Mouse (Mus musculus): ENCODE results near the gene Vldlr. TPM values are rescaled to one million over a fixed set of nuclear protein-coding genes. Genes with fewer than 3 reads are reported as not detected.

Gene Vldlr
- polyA plus RNA-seq, 2 experiments: 11.7 to 12.0 TPM

GRCm38 (mm10) chr19:27215596-27215995, 688 bp upstream of the Vldlr start:
- H3K4me2 ChIP-seq (replicated peaks; ENCODE audit: low read depth, low read length, severe bottlenecking): no peak overlapping the region
- H3K4me1 ChIP-seq (ENCODE audit: control insufficient read depth, insufficient read depth, low read length): peaks cover 11% of the 10 kb centered on the region; the same call in 1 of the 2 replicates
- 69% methylated on average over 4 of the region's 4 CpGs for WGBS
- DNase-seq (ENCODE audit: low spot score) (no peak), ATAC-seq (ENCODE audit: low FRiP score, low read depth) (no peak)
- H3K27me3 ChIP-seq (ENCODE audit: control insufficient read depth, insufficient read depth, low read length): peaks cover 20% of the 10 kb centered on the region
- no peaks in the 10 kb centered on the region for H3K9me3 ChIP-seq (ENCODE audit: control insufficient read depth, low read length)
- no peak overlapping the region for H3K4me3 ChIP-seq (replicated peaks; ENCODE audit: low read length)
- H3K36me3 ChIP-seq (ENCODE audit: control insufficient read depth, insufficient read depth, low read length): no peaks in the 10 kb centered on the region
- H3K9ac ChIP-seq (ENCODE audit: low read depth, low read length, severe bottlenecking): no peak overlapping the region
- no peak overlapping the region for H3K27ac ChIP-seq (replicated peaks; ENCODE audit: low read depth, low read length)
- no peak for TF ChIP-seq POLR2A (IDR thresholded peaks at IDR 0.05; ENCODE audit: borderline replicate concordance, extremely low read depth, insufficient read depth, insufficient read length)

- WGBS: 0% methylated on average over 24 of the region's 62 CpGs
- TF ChIP-seq POLR2A (IDR thresholded peaks at IDR 0.05; ENCODE audit: borderline replicate concordance, extremely low read depth, insufficient read depth, insufficient read length): no peak
- ATAC-seq (ENCODE audit: low FRiP score, low read depth) (peak; percentile 74), DNase-seq (ENCODE audit: low spot score) (peak; percentile 65)
- no peak overlapping the region for H3K27ac ChIP-seq (replicated peaks; ENCODE audit: low read depth, low read length)
- peaks cover 11% of the 10 kb centered on the region; the same call in 1 of the 2 replicates for H3K4me1 ChIP-seq (ENCODE audit: control insufficient read depth, insufficient read depth, low read length)
- H3K4me3 ChIP-seq (replicated peaks; ENCODE audit: low read length): peak overlapping the region; percentile 67
- H3K4me2 ChIP-seq (replicated peaks; ENCODE audit: low read depth, low read length, severe bottlenecking): peak overlapping the region; percentile 77
- peaks cover 20% of the 10 kb centered on the region for H3K27me3 ChIP-seq (ENCODE audit: control insufficient read depth, insufficient read depth, low read length)
- H3K36me3 ChIP-seq (ENCODE audit: control insufficient read depth, insufficient read depth, low read length): no peaks in the 10 kb centered on the region
- no peaks in the 10 kb centered on the region for H3K9me3 ChIP-seq (ENCODE audit: control insufficient read depth, low read length)
- peak overlapping the region; percentile 68 for H3K9ac ChIP-seq (ENCODE audit: low read depth, low read length, severe bottlenecking)
These were observed 601 bp downstream of the Vldlr start for GRCm38 (mm10) chr19:27216767-27217403.

GRCm38 (mm10) chr19:27217404-27217940, 1.2 kb downstream of the Vldlr start:
- TF ChIP-seq POLR2A (IDR thresholded peaks at IDR 0.05; ENCODE audit: borderline replicate concordance, extremely low read depth, insufficient read depth, insufficient read length): no peak
- no peaks in the 10 kb centered on the region for H3K9me3 ChIP-seq (ENCODE audit: control insufficient read depth, low read length)
- H3K9ac ChIP-seq (ENCODE audit: low read depth, low read length, severe bottlenecking): peak overlapping the region; percentile 68
- peak overlapping the region; percentile 77 for H3K4me2 ChIP-seq (replicated peaks; ENCODE audit: low read depth, low read length, severe bottlenecking)
- peak overlapping the region; percentile 67 for H3K4me3 ChIP-seq (replicated peaks; ENCODE audit: low read length)
- H3K36me3 ChIP-seq (ENCODE audit: control insufficient read depth, insufficient read depth, low read length): no peaks in the 10 kb centered on the region
- 4% methylated on average over 19 of the region's 52 CpGs for WGBS
- DNase-seq (ENCODE audit: low spot score) (no peak), ATAC-seq (ENCODE audit: low FRiP score, low read depth) (peak; percentile 34)
- H3K4me1 ChIP-seq (ENCODE audit: control insufficient read depth, insufficient read depth, low read length): peaks cover 11% of the 10 kb centered on the region; the same call in 1 of the 2 replicates
- H3K27ac ChIP-seq (replicated peaks; ENCODE audit: low read depth, low read length): no peak overlapping the region
- peaks cover 20% of the 10 kb centered on the region for H3K27me3 ChIP-seq (ENCODE audit: control insufficient read depth, insufficient read depth, low read length)

GRCm38 (mm10) chr19:27217941-27218411, 1.7 kb downstream of the Vldlr start:
- H3K27ac ChIP-seq (replicated peaks; ENCODE audit: low read depth, low read length): no peak overlapping the region
- H3K27me3 ChIP-seq (ENCODE audit: control insufficient read depth, insufficient read depth, low read length): peaks cover 20% of the 10 kb centered on the region
- TF ChIP-seq POLR2A (IDR thresholded peaks at IDR 0.05; ENCODE audit: borderline replicate concordance, extremely low read depth, insufficient read depth, insufficient read length): no peak
- peak overlapping the region; percentile 68 for H3K9ac ChIP-seq (ENCODE audit: low read depth, low read length, severe bottlenecking)
- peak overlapping the region; percentile 77 for H3K4me2 ChIP-seq (replicated peaks; ENCODE audit: low read depth, low read length, severe bottlenecking)
- H3K9me3 ChIP-seq (ENCODE audit: control insufficient read depth, low read length): no peaks in the 10 kb centered on the region
- WGBS: 1% methylated on average over 31 of the region's 32 CpGs
- H3K4me1 ChIP-seq (ENCODE audit: control insufficient read depth, insufficient read depth, low read length): peaks cover 11% of the 10 kb centered on the region; the same call in 1 of the 2 replicates
- H3K4me3 ChIP-seq (replicated peaks; ENCODE audit: low read length): peak overlapping the region; percentile 67
- ATAC-seq (ENCODE audit: low FRiP score, low read depth) (0 out of 2 replicates have a peak, but pooled peaks have one; percentile 21), DNase-seq (ENCODE audit: low spot score) (peak; percentile 10)
- no peaks in the 10 kb centered on the region for H3K36me3 ChIP-seq (ENCODE audit: control insufficient read depth, insufficient read depth, low read length)

GRCm38 (mm10) chr19:27218561-27219262, 2.4 kb downstream of the Vldlr start:
- H3K4me1 ChIP-seq (ENCODE audit: control insufficient read depth, insufficient read depth, low read length): peaks cover 11% of the 10 kb centered on the region; the same call in 1 of the 2 replicates
- H3K9ac ChIP-seq (ENCODE audit: low read depth, low read length, severe bottlenecking): peak overlapping the region; percentile 68
- WGBS: under 1% methylated on average over 30 of the region's 30 CpGs
- H3K4me2 ChIP-seq (replicated peaks; ENCODE audit: low read depth, low read length, severe bottlenecking): peak overlapping the region; percentile 77
- H3K4me3 ChIP-seq (replicated peaks; ENCODE audit: low read length): peak overlapping the region; percentile 67
- no peaks in the 10 kb centered on the region for H3K9me3 ChIP-seq (ENCODE audit: control insufficient read depth, low read length)
- no peaks in the 10 kb centered on the region for H3K36me3 ChIP-seq (ENCODE audit: control insufficient read depth, insufficient read depth, low read length)
- H3K27ac ChIP-seq (replicated peaks; ENCODE audit: low read depth, low read length): no peak overlapping the region
- ATAC-seq (ENCODE audit: low FRiP score, low read depth) (0 out of 2 replicates have a peak, but pooled peaks have one; percentile 31), DNase-seq (ENCODE audit: low spot score) (peak; percentile 30)
- no peak for TF ChIP-seq POLR2A (IDR thresholded peaks at IDR 0.05; ENCODE audit: borderline replicate concordance, extremely low read depth, insufficient read depth, insufficient read length)
- peaks cover 20% of the 10 kb centered on the region for H3K27me3 ChIP-seq (ENCODE audit: control insufficient read depth, insufficient read depth, low read length)
